Mouse (Mus musculus) urinary bladder, adult 2 months (tissue): ENCODE data around the gene Rora. TPM values are rescaled to one million over a fixed set of nuclear protein-coding genes. Genes with fewer than 3 reads are reported as not detected.

ENCODE experiments used
- DNase-seq: peaks from one replicate; pipeline ENCODE4 v3.0.0; 2022; ENCODE audit warnings: low spot score
- polyA plus RNA-seq: library from polyadenylated mRNA; depleted of rRNA; stranded (reverse); fragments of >200 nt; gene quantifications from 2 replicates; pipeline ENCODE4 v1.2.3, GENCODE M21; 2012

Gene Rora
- polyA plus RNA-seq, 1 experiment, result 12.2 TPM

- DNase-seq, result no peak
Observed at GRCm38 (mm10) chr9:69226424-69226823, 572.8 kb downstream of the Rora start.

DNA sequence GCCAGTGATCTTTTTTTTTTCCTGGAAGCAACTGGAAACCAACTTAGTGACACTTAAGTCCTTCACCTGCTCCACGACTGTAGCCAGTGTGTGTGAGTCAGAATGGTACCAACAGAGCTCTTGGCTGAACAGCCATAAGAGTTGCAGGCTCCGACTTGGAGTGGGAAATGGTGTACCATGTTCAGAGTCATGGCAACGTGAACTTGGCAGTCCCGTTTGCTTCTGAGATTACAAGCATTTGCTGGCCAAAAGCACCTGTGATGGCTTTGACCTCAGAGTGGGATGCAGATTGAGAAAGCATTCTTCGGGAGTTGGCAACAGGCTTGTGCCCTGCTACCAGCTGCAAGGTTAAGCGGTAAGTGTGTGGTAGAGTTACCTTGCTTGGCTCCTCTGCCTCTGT is 574.2 kb downstream of the Rora start:
- no peak for DNase-seq

GRCm38 (mm10) chr9:69229935-69230334 is 576.3 kb downstream of the Rora start:
- DNase-seq, result no peak

DNA sequence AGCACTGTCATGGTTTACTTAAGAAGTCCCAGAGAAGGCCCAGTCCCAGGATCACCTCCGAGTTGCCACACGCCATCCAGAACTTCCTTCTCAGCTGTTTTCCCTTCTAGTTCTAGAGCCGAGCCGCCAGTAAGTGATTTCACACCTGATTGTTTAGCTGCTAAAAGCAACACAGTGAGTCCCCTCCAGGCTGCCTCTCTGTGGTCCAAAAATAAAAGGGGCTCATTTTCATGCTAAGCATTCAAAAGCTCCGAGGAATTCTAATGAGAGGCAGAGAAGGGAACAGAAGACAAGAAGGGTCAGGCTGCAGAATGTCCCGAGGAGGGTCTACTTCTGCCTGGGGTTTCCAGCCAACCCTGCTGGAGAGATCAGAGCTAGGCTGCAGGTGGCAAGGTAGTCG is 580.9 kb downstream of the Rora start:
- DNase-seq, result no peak

DNA sequence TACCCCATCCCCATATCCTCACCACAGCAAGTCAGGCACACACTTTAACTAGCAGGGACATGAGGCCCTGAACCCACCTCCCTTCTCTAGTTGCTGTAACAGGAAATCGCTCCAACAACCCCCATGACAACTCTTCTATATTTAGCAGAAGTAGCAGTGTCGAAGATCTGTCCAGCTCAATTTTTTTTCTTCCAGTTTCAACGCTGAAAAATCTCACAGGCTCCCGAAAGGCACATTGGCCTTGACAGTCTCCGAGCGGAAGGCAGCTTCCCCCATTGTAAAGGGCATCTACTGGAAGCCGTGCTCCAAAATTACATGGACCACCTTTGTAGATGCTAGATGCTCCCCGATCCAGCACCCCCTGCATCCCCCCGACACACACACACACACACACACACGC is 583.7 kb downstream of the Rora start:
- DNase-seq, result no peak

DNA sequence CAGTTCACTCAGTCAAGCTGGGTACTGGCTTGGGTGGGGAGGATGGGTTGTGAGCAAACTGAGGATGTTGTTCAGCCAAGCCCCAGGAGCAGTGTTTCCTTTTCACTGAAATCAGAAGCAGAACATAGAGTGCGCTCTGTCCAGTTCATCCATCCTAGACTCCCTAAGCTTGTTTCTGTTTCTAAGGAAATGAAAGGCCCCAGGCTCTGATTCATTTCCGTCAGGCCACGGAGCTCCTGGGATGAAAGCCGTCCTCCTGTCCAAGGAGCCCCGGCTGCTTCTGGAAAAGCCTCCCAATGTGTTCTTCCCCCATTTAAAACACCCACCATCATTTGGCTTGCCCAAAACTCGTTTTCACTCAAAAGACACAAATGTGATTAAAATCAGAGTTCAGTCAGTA is 589.0 kb downstream of the Rora start:
- no peak for DNase-seq

DNA sequence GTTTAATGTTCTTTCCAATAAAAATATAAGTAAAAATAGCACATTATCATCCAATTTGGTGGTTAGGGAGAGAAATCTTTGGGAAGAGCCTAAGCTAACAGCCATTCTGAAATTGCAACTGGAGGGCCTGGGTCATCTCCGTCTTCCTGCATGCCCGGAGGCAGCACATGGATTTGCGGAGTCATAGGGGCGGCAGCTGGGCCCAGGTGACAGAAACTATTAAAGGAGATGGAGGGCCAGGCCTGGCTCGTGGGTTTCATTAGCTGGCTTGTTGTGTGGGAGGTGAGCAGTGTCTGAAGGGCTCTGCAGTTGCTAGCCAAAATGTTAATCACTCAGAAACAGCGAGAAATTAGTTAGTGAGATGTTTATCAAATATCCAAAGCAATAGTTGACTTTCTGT is 590.0 kb downstream of the Rora start:
- DNase-seq, result no peak

GRCm38 (mm10) chr9:69246225-69246624 is 592.6 kb downstream of the Rora start:
- DNase-seq, result no peak

GRCm38 (mm10) chr9:69249586-69249985 is 596.0 kb downstream of the Rora start:
- DNase-seq, result no peak

- no peak for DNase-seq
Observed at GRCm38 (mm10) chr9:69250326-69250725, 596.7 kb downstream of the Rora start.

- no peak for DNase-seq
Observed at GRCm38 (mm10) chr9:69258506-69258905, 604.9 kb downstream of the Rora start.

- peak; percentile 52 for DNase-seq
Observed at GRCm38 (mm10) chr9:69259382-69259781, 605.8 kb downstream of the Rora start.

DNA sequence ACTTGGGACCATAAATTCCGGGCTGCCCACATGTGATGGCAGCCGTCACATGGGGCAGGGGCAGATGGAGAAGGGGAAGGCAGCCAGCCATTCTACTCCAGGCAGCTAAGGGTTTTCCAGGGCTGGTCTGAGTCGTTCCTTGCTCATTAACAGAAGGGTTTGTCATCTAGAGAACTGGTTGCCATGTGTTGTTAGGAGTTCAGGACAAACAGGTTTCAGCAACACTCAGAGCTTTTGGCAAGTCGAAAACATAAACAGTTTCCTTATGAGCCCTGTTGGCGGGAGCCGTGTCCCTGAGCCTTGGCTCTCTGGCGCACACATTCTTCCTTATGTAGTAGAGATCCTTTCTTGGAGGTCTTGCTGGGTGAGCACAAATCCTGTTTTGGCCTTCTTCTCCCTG is 611.6 kb downstream of the Rora start:
- DNase-seq, result no peak

- DNase-seq, result no peak
Observed at GRCm38 (mm10) chr9:69270374-69270773, 616.8 kb downstream of the Rora start.

- no peak for DNase-seq
Observed at GRCm38 (mm10) chr9:69270931-69271330, 617.3 kb downstream of the Rora start.

DNA sequence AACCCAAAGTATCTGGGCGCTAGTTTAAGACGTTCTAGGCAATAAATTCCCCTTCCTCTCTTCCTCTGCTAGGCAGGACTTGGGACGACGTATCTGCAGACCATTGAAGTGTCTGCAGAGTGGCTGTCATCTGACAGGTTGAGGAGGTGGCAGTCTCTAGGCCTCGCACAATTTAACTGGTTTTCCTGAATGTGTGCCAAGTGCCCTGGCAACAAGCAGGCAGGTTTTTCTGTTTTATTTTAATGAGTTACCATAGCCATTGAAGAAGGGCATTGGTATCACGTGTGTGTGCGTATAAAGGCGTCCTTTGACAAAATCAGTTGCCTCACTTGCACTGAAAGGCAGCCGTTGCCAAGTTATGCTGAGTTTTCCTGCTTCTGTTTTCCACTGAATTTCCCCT is 619.3 kb downstream of the Rora start:
- DNase-seq, result no peak

DNA sequence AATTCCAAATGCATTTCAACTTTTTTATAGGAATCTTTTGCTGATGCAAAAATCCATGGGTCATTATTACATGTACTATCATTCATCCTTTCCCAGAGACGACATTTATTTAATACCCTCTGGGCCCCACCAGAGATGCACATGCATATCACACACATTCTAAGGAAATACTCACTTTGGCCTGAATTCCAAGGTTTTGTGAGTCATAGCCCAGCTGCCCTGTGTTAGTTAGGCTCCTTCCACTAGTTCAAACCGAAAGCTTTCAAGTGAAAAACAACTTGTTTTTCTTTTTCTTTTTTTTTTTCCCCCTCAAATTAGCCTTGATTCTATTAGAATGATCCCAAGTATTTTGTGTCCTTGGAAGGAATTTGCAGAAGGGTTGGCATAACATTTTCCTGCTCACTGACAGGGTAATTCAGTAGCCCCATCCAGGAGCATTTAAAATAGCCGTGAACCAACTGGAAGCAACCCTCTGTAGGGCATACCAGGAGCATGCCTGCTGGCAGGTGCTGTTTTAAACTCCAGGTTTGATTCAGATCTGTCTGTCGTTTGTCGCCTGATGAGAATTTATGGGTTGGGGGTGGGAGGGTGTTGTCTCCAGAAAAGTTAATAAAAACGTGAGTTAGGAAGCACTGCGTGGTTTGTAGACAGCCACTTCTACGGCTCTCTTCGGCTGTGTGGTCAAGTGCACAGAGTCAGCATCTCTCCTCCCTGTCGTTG is 621.3 kb downstream of the Rora start:
- no peak for DNase-seq

DNA sequence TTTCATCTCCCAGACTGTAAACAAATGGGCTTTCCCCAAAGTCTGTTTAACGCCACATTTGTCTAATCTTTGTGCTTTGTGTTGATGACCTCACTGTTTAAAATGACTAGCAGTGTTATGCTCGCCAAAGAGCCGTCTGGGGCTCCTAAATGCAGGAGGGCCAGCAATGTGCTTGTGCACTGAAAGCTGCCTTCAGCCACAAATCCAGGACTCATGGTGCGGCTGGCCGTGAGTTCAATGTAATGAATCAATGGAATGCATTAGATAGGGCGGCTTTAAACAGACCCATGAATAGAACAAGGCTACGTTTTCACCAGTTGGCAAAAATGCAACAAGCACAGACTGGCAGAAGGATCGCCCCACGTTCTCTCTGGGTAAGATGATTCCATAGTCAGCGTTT is 623.7 kb downstream of the Rora start:
- no peak for DNase-seq

GRCm38 (mm10) chr9:69285011-69285410 is 631.4 kb downstream of the Rora start:
- no peak for DNase-seq

DNA sequence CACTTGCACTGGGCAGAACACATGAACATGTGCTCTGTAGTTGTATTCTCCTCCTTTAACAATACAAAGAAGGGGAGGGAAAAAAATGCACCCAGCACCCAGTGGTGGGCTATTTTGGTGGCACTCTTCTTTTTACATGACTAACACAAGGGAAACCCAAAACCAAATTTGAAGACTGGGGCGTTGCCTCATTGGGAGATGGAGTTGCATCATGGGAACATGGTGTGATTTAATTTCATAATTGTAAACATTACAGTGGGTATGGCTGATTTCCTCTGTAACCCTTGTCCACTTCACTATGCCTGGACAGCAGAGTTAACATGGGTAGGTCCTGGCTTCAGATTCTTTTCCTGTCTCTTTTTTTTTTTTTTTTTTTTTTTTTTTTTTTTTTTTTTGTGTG is 634.5 kb downstream of the Rora start:
- no peak for DNase-seq

GRCm38 (mm10) chr9:69288586-69288985 is 635.0 kb downstream of the Rora start:
- no peak for DNase-seq

DNA sequence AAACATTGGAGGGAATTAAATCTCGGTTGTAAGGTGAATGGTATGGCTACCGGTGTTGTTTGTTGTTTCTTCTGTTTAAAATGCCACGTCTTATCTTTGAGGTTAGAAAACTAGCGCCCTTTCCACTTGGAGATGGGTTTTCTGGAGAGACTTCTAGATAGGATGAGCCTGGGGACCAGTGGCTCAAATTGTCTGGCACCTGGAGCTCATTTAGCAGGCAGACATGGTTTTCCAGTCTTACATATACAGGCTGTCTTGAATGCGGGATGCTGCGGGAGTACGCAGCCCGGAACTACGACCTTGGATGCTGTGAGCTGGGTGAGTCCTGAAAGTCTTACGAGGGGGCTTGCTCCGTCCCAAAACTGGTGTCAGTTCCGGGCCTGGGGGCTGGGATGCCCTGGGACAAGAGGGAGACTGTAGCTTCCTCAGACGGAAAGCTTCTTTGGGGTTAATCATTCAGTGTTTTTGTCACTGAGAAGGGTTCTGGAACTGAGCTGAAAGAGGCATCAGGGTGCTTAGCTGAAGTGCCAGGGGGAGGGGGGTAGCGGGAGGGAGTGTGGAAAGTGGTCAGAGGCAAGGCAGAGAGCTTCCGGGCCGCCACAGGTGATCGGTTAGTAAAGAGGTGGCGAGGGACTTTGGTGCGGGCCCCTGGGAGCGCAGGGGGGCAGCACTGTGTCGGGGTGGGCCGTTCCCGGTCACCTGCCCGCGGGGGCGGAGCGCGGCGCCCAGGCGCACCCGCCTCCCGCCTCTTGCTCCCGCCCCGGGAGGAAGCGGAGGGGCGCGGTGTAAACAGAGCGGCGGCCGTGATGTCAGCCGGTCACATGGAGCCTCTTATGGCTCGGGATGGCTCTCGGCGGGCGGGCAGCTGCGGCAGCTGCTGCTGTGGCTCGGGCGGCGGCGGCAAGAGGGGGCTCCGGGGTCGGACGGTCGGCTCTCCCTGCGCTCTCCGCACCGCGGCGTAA is 635.8 kb downstream of the Rora start:
- peak; percentile 83 for DNase-seq
